Mouse (Mus musculus): ENCODE measurements around the gene Lypla2. TPM values are rescaled to one million over a fixed set of nuclear protein-coding genes. Genes with fewer than 3 reads are reported as not detected.

The Lypla2 gene
- total and polyA plus RNA-seq, 3 experiments = 54.9 to 91.8 (median 57.2) TPM

DNA sequence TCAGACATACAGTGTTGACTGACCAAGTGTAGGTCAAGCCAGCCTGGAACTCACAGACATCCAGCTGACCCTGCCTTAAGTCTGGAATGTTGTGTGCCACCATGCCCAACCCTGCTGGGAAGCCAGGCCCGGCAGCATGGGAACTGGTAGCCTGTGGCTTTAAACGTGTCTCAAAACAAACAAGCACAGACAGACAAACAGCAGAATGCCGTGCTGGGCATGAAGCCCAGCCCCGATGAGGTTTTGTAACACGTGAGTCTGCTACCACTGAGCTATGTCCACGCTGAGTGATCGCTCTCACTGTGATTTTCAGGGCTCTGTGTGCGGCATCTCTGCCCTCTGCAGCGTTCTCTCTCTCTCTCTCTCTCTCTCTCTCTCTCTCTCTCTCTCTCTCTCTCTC, 16.5 kb downstream of the Lypla2 start:
- no peak overlapping the region for H3K9ac ChIP-seq (ENCODE audit: insufficient read depth, low read depth)

GRCm38 (mm10) chr4:135954241-135954640, 18.2 kb downstream of the Lypla2 start:
- H3K9me3 ChIP-seq (replicated peaks; ENCODE audit: low read length) = peaks cover 11% of the 10 kb centered on the region
- H3K4me1 ChIP-seq (ENCODE audit: control insufficient read depth in 1 of 2, insufficient read depth in 2 of 2) = 0 out of 4 replicates have a peak, but pooled peaks cover 0 to 7% of the 10 kb centered on the region in 2 experiments
- dilution Hi-C loops (cut with MboI; ENCODE audit: extremely low pct_ligation_motif_present, extremely low pct_unique_long_range_greater_than_20kb, low sequenced_read_pairs) = no loop called here
- no peak for TF ChIP-seq TCF12 (IDR thresholded peaks at IDR 0.05; ENCODE audit: low read depth, low read length)
- TF ChIP-seq ZKSCAN1 (IDR thresholded peaks at IDR 0.05; ENCODE audit: borderline replicate concordance, low read depth, low read length) = no peak
- TF ChIP-seq PAX5 (IDR thresholded peaks at IDR 0.05; ENCODE audit: low read length) = no peak
- TF ChIP-seq CTCF (conservative IDR thresholded peaks at IDR 0.05 in 1 of 2, IDR thresholded peaks at IDR 0.05 in 1 of 2; ENCODE audit: low read depth in 2 of 2, low read length in 2 of 2) = peak; percentile 45 to 63
- peak; percentile 46 for TF ChIP-seq RAD21 (IDR thresholded peaks at IDR 0.05; ENCODE audit: low read depth, low read length)
- TF ChIP-seq MAZ (IDR thresholded peaks at IDR 0.05; ENCODE audit: low read depth, low read length) = no peak
- no peak for TF ChIP-seq ZMIZ1 (IDR thresholded peaks at IDR 0.05; ENCODE audit: low read depth, low read length)
- no peak for TF ChIP-seq JUN (IDR thresholded peaks at IDR 0.05; ENCODE audit: insufficient read depth, low read depth, low read length)
- TF ChIP-seq SMC3 (IDR thresholded peaks at IDR 0.05; ENCODE audit: low read depth, low read length) = peak; percentile 42
- TF ChIP-seq RCOR1 (conservative IDR thresholded peaks at IDR 0.05; ENCODE audit: low read depth, low read length) = no peak
- TF ChIP-seq MAFK (IDR thresholded peaks at IDR 0.05; ENCODE audit: insufficient replicate concordance, low read length) = no peak
- no peak for TF ChIP-seq NRF1 (IDR thresholded peaks at IDR 0.05; ENCODE audit: low read depth, low read length)
- no peaks in the 10 kb centered on the region for H3K79me2 ChIP-seq (replicated peaks; ENCODE audit: control insufficient read depth, extremely low read depth, insufficient read depth, poor library complexity, severe bottlenecking)
- no peak overlapping the region for H3K4me2 ChIP-seq (ENCODE audit: insufficient read depth, low read depth, poor library complexity, severe bottlenecking)
- no peak overlapping the region for H3K4me3 ChIP-seq (replicated peaks in 1 of 3; ENCODE audit: low read depth in 2 of 3, low read length in 2 of 3, poor library complexity in 1 of 3)
- peaks cover 46 to 74% of the 10 kb centered on the region in 2 experiments for H3K36me3 ChIP-seq (replicated peaks in 1 of 2; ENCODE audit: control insufficient read depth in 1 of 2, insufficient read depth in 1 of 2, low read length in 1 of 2)
- H3K9ac ChIP-seq (ENCODE audit: insufficient read depth, low read depth) = no peak overlapping the region
- in situ Hi-C loops (cut with MboI; ENCODE audit: low pct_ligation_motif_present, low pct_unique_long_range_greater_than_20kb, low sequenced_read_pairs) = no loop called here
- DNase-seq (ENCODE audit: extremely low read depth) = no peak
- no peaks in the 10 kb centered on the region for H3K27me3 ChIP-seq (replicated peaks)
- H3K27ac ChIP-seq (ENCODE audit: insufficient read depth, low read depth) = no peak overlapping the region

More for the DNA sequence above, 16.5 kb downstream of the Lypla2 start:
- peaks cover 11% of the 10 kb centered on the region for H3K9me3 ChIP-seq (replicated peaks; ENCODE audit: low read length)
- dilution Hi-C loops (cut with MboI; ENCODE audit: extremely low pct_ligation_motif_present, extremely low pct_unique_long_range_greater_than_20kb, low sequenced_read_pairs) = no loop called here
- in situ Hi-C loops (cut with MboI; ENCODE audit: low pct_ligation_motif_present, low pct_unique_long_range_greater_than_20kb, low sequenced_read_pairs) = no loop called here
- no peak for DNase-seq (ENCODE audit: extremely low read depth)
- H3K4me3 ChIP-seq (replicated peaks in 1 of 3; ENCODE audit: low read depth in 2 of 3, low read length in 2 of 3, poor library complexity in 1 of 3) = no peak overlapping the region
- no peaks in the 10 kb centered on the region for H3K79me2 ChIP-seq (replicated peaks; ENCODE audit: control insufficient read depth, extremely low read depth, insufficient read depth, poor library complexity, severe bottlenecking)
- H3K4me2 ChIP-seq (ENCODE audit: insufficient read depth, low read depth, poor library complexity, severe bottlenecking) = no peak overlapping the region
- H3K27ac ChIP-seq (ENCODE audit: insufficient read depth, low read depth) = no peak overlapping the region
- H3K27me3 ChIP-seq (replicated peaks) = no peaks in the 10 kb centered on the region
- peaks cover 49 to 80% of the 10 kb centered on the region in 2 experiments for H3K36me3 ChIP-seq (replicated peaks in 1 of 2; ENCODE audit: control insufficient read depth in 1 of 2, insufficient read depth in 1 of 2, low read length in 1 of 2)
- TF ChIP-seq SMC3 (IDR thresholded peaks at IDR 0.05; ENCODE audit: low read depth, low read length) = no peak
- H3K4me1 ChIP-seq (ENCODE audit: control insufficient read depth in 1 of 2, insufficient read depth in 2 of 2) = peaks cover 0 to 11% of the 10 kb centered on the region in 2 experiments; a peak in 1 of 4 replicates

DNA sequence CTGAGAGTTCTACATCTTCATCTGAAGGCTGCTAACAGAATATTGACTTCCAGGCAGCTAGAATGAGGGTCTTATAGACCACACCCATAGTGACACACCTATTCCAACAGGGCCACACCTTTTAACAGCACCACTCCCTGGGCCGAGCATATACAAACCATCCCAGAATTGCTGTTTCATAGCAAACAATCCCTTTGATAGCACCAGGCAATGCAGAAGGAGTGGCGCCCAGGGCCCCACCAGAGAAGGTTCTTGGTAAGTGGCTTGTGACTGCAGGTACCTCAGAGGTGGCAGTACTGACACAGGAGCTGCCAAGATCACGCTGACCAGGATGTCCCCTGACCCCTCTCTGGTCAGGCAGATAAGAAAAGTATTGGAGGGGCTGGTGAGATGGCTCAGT, 19.2 kb downstream of the Lypla2 start:
- Histone ChIP-seq H3K36me3 (replicated peaks in 1 of 2; ENCODE audit: control insufficient read depth in 1 of 2, insufficient read depth in 1 of 2, low read length in 1 of 2) (peaks cover 36 to 70% of the 10 kb centered on the region in 2 experiments), H3K27ac (ENCODE audit: insufficient read depth, low read depth) (no peak overlapping the region), H3K4me2 (ENCODE audit: insufficient read depth, low read depth, poor library complexity, severe bottlenecking) (no peak overlapping the region), H3K9me3 (replicated peaks; ENCODE audit: low read length) (peaks cover 11% of the 10 kb centered on the region), H3K79me2 (replicated peaks; ENCODE audit: control insufficient read depth, extremely low read depth, insufficient read depth, poor library complexity, severe bottlenecking) (no peaks in the 10 kb centered on the region), H3K27me3 (replicated peaks) (no peaks in the 10 kb centered on the region), H3K4me3 (replicated peaks in 1 of 3; ENCODE audit: low read depth in 2 of 3, low read length in 2 of 3, poor library complexity in 1 of 3) (no peak overlapping the region), H3K4me1 (ENCODE audit: control insufficient read depth in 1 of 2, insufficient read depth in 2 of 2) (peaks cover 0 to 10% of the 10 kb centered on the region in 2 experiments; a peak in 2 of 4 replicates), H3K9ac (ENCODE audit: insufficient read depth, low read depth) (no peak overlapping the region)
- in situ Hi-C loops (cut with MboI; ENCODE audit: low pct_ligation_motif_present, low pct_unique_long_range_greater_than_20kb, low sequenced_read_pairs) (no loop called here), dilution Hi-C loops (cut with MboI; ENCODE audit: extremely low pct_ligation_motif_present, extremely low pct_unique_long_range_greater_than_20kb, low sequenced_read_pairs) (no loop called here)
- no peak for DNase-seq (ENCODE audit: extremely low read depth)
- TF ChIP-seq RAD21 (IDR thresholded peaks at IDR 0.05; ENCODE audit: low read depth, low read length) = no peak
- TF ChIP-seq USF1 (IDR thresholded peaks at IDR 0.05; ENCODE audit: low read depth, low read length) = no peak
- TF ChIP-seq POLR2A (IDR thresholded peaks at IDR 0.05; ENCODE audit: low read depth, low read length) = no peak
- no peak for TF ChIP-seq TBP (conservative IDR thresholded peaks at IDR 0.05; ENCODE audit: low read depth, low read length)
- TF ChIP-seq E2F4 (IDR thresholded peaks at IDR 0.05; ENCODE audit: insufficient replicate concordance, low read depth, low read length) = no peak
- no peak for TF ChIP-seq MAFK (IDR thresholded peaks at IDR 0.05; ENCODE audit: insufficient replicate concordance, low read length)
- no peak for TF ChIP-seq BHLHE40 (IDR thresholded peaks at IDR 0.05; ENCODE audit: low read depth, low read length)
- TF ChIP-seq MEF2A (IDR thresholded peaks at IDR 0.05; ENCODE audit: borderline replicate concordance, low read depth, low read length) = no peak
- TF ChIP-seq IRF4 (IDR thresholded peaks at IDR 0.05; ENCODE audit: low read depth, low read length) = no peak
- TF ChIP-seq NRF1 (IDR thresholded peaks at IDR 0.05; ENCODE audit: low read depth, low read length) = no peak
- no peak for TF ChIP-seq HCFC1 (IDR thresholded peaks at IDR 0.05; ENCODE audit: low read depth, low read length)
- no peak for TF ChIP-seq SIN3A (IDR thresholded peaks at IDR 0.05; ENCODE audit: low read length)
- TF ChIP-seq ETS1 (conservative IDR thresholded peaks at IDR 0.05; ENCODE audit: low read depth, low read length) = no peak
- TF ChIP-seq USF2 (conservative IDR thresholded peaks at IDR 0.05; ENCODE audit: low read depth, low read length) = no peak
